Mouse (Mus musculus): ENCODE results near the gene Prkd3.

- TF ChIP-seq CTCF (IDR thresholded peaks at IDR 0.05; ENCODE audit: control insufficient read depth, insufficient read depth, insufficient read length) (no peak), CEBPB (IDR thresholded peaks at IDR 0.05; ENCODE audit: low read depth) (no peak), MYOG (IDR thresholded peaks at IDR 0.05; ENCODE audit: control insufficient read depth, extremely low read depth, insufficient read length) (no peak), USF1 (IDR thresholded peaks at IDR 0.05; ENCODE audit: low read depth) (no peak), FOSL1 (IDR thresholded peaks at IDR 0.05; ENCODE audit: insufficient read depth, low read length, poor library complexity, severe bottlenecking) (no peak), MYOD1 (IDR thresholded peaks at IDR 0.05; ENCODE audit: control insufficient read depth, insufficient read length, low read depth) (no peak), MAX (IDR thresholded peaks at IDR 0.05) (no peak)
These were observed 849 bp downstream of the Prkd3 start for GRCm38 (mm10) chr17:79019726-79020207.

Data from C2C12 (cell line).